Mouse (Mus musculus): ENCODE measurements around the gene Vav2. TPM values are rescaled to one million over a fixed set of nuclear protein-coding genes. Genes with fewer than 3 reads are reported as not detected.

Vav2 gene
- polyA plus RNA-seq, 1 experiment: 24.6 TPM

DNA sequence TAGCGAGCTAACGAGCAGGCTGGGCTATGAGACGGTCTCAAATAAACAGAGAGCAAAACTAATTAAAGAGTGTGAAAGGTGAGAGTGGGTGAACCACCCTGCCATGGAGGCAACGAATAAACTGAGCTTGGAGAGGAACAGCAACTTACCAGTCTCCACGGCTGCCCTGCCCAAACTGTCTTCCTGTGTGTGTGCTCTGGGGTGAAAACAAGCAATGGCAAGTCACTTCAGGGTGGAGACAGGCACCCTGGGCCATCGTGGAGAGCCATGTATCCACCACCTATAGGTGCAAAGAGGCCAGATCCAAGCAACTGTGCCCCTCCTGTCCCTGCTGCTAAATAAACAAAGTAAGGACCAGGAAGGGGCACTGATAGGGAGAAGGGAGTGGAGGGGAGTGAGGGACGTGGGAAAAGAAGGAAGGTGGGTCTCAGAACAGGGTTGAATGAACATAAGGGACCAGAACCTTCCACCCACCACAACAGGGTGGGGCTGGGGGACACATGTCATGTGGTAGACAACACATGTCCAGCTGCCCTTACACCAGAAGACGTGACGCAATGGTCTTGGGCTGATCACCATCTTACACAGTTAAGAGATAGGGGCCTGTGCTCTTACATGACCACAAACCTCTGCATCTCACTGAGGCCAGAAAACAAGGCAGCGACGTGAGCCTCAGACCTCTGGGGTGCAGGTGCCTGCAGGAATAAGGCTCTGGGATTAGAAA, 11.6 kb downstream of the Vav2 start:
- no peak overlapping the region for H3K9ac ChIP-seq (ENCODE audit: low read depth, poor library complexity, severe bottlenecking)
- no peak overlapping the region for H3K4me3 ChIP-seq (ENCODE audit: low read depth, low read length)
- H3K9me3 ChIP-seq (replicated peaks; ENCODE audit: control insufficient read depth, insufficient read depth, low read length, poor library complexity, severe bottlenecking): no peaks in the 10 kb centered on the region
- H3K27ac ChIP-seq (ENCODE audit: insufficient read depth, low read length): no peak overlapping the region
- H3K27me3 ChIP-seq (ENCODE audit: control insufficient read depth, insufficient read depth, low read length, poor library complexity, severe bottlenecking): no peaks in the 10 kb centered on the region
- peaks cover 37% of the 10 kb centered on the region for H3K4me1 ChIP-seq (ENCODE audit: control insufficient read depth, insufficient read depth, low read length)
- no peaks in the 10 kb centered on the region for H3K36me3 ChIP-seq (ENCODE audit: control insufficient read depth, insufficient read depth, low read length, poor library complexity, severe bottlenecking)
- TF ChIP-seq POLR2A (IDR thresholded peaks at IDR 0.05; ENCODE audit: insufficient read depth, low read length) (no peak), CTCF (IDR thresholded peaks at IDR 0.05; ENCODE audit: low read depth, low read length) (no peak), EP300 (IDR thresholded peaks at IDR 0.05; ENCODE audit: insufficient read depth, low read depth, low read length) (no peak)

DNA sequence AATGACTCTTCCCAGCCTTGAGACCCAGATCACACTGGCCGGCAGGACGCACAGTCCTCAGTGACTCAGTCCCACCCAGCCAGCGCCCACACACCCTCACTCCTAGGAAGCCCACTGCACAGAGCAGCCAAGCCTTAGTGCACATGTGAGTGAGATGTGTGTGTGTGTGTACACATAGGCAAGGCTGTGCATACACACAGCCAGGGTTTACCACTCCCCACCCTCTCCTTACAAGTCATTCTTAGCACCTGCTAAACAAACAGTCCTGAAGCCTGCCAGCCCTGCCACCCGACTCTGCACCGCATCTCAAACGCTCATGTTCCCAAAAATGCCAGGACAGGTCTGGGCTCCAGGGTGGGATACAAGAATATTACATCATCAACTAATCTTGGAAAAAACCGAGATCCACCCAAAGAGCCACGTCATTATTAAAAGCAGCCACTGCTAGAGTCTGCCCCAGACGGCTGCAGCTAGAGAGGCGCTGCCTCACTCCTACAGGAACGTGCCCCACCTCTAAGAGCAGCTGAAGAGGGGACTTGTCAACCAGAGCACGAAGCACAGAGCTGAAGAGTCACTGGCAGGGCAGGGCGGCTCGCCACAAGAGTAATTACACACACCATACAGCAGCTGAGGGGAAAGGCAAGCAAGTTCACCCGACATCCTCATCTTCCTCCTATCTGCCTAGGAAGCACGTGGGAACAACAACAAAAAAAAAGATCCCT, 12.7 kb downstream of the Vav2 start:
- Histone ChIP-seq H3K4me3 (ENCODE audit: low read depth, low read length) (no peak overlapping the region), H3K27me3 (ENCODE audit: control insufficient read depth, insufficient read depth, low read length, poor library complexity, severe bottlenecking) (no peaks in the 10 kb centered on the region), H3K36me3 (ENCODE audit: control insufficient read depth, insufficient read depth, low read length, poor library complexity, severe bottlenecking) (no peaks in the 10 kb centered on the region), H3K4me1 (ENCODE audit: control insufficient read depth, insufficient read depth, low read length) (peaks cover 37% of the 10 kb centered on the region), H3K9me3 (replicated peaks; ENCODE audit: control insufficient read depth, insufficient read depth, low read length, poor library complexity, severe bottlenecking) (no peaks in the 10 kb centered on the region), H3K9ac (ENCODE audit: low read depth, poor library complexity, severe bottlenecking) (no peak overlapping the region), H3K27ac (ENCODE audit: insufficient read depth, low read length) (no peak overlapping the region)
- no peak for TF ChIP-seq POLR2A (IDR thresholded peaks at IDR 0.05; ENCODE audit: insufficient read depth, low read length)
- no peak for TF ChIP-seq EP300 (IDR thresholded peaks at IDR 0.05; ENCODE audit: insufficient read depth, low read depth, low read length)
- TF ChIP-seq CTCF (IDR thresholded peaks at IDR 0.05; ENCODE audit: low read depth, low read length): no peak

DNA sequence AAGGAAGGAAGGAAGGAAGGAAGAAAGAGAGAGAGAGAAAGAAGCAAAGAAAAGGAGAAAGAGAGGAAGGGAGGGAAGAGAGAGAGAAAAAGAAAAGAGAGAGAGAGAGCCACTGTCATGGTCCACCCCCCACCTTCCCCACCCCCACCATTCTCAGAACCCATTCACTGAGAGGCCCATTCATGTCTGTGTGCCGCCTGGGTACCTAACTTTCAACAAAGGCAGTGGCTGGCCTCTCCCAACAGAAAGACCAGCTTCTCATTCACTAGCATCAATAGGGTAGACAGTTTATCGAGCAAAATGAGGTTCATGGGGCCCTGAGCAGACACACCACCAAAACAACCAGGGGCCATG, 13.3 kb downstream of the Vav2 start:
- Histone ChIP-seq H3K9me3 (replicated peaks; ENCODE audit: control insufficient read depth, insufficient read depth, low read length, poor library complexity, severe bottlenecking) (no peaks in the 10 kb centered on the region), H3K27ac (ENCODE audit: insufficient read depth, low read length) (no peak overlapping the region), H3K9ac (ENCODE audit: low read depth, poor library complexity, severe bottlenecking) (no peak overlapping the region), H3K27me3 (ENCODE audit: control insufficient read depth, insufficient read depth, low read length, poor library complexity, severe bottlenecking) (no peaks in the 10 kb centered on the region), H3K4me3 (ENCODE audit: low read depth, low read length) (no peak overlapping the region), H3K4me1 (ENCODE audit: control insufficient read depth, insufficient read depth, low read length) (peaks cover 31% of the 10 kb centered on the region), H3K36me3 (ENCODE audit: control insufficient read depth, insufficient read depth, low read length, poor library complexity, severe bottlenecking) (no peaks in the 10 kb centered on the region)
- no peak for TF ChIP-seq EP300 (IDR thresholded peaks at IDR 0.05; ENCODE audit: insufficient read depth, low read depth, low read length)
- TF ChIP-seq POLR2A (IDR thresholded peaks at IDR 0.05; ENCODE audit: insufficient read depth, low read length): no peak
- TF ChIP-seq CTCF (IDR thresholded peaks at IDR 0.05; ENCODE audit: low read depth, low read length): no peak

DNA sequence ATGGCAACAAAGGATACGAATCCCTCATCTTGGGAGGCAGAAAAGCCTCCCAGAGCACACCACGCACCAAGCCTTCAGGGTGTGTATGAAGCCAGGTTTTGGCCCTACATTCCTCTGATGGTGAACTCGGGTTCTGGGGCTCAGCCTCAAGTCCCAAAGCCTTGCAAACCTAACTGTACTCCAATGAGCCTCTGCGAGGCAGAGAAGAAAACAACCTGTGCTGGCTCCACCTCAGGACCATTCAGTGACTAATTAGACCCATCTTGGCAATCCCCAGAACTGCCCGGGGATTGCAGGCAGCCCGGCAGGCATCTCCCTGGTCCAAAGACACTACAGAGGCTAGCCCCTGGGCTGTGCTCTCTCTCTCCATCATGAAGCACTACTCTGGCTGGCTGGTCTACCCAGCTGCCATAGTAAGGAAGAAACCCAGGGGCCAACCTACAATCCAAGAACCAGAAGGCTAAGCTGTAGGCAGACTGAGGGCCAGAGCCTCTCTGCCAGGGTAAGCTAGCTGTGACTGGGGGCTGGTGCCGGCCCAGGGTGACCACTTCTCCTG, 14.5 kb downstream of the Vav2 start:
- no peaks in the 10 kb centered on the region for H3K9me3 ChIP-seq (replicated peaks; ENCODE audit: control insufficient read depth, insufficient read depth, low read length, poor library complexity, severe bottlenecking)
- TF ChIP-seq EP300 (IDR thresholded peaks at IDR 0.05; ENCODE audit: insufficient read depth, low read depth, low read length): no peak
- no peaks in the 10 kb centered on the region for H3K27me3 ChIP-seq (ENCODE audit: control insufficient read depth, insufficient read depth, low read length, poor library complexity, severe bottlenecking)
- peak overlapping the region; percentile 88 for H3K27ac ChIP-seq (ENCODE audit: insufficient read depth, low read length)
- no peak overlapping the region for H3K4me3 ChIP-seq (ENCODE audit: low read depth, low read length)
- peaks cover 24% of the 10 kb centered on the region for H3K4me1 ChIP-seq (ENCODE audit: control insufficient read depth, insufficient read depth, low read length)
- H3K9ac ChIP-seq (ENCODE audit: low read depth, poor library complexity, severe bottlenecking): no peak overlapping the region
- H3K36me3 ChIP-seq (ENCODE audit: control insufficient read depth, insufficient read depth, low read length, poor library complexity, severe bottlenecking): no peaks in the 10 kb centered on the region

DNA sequence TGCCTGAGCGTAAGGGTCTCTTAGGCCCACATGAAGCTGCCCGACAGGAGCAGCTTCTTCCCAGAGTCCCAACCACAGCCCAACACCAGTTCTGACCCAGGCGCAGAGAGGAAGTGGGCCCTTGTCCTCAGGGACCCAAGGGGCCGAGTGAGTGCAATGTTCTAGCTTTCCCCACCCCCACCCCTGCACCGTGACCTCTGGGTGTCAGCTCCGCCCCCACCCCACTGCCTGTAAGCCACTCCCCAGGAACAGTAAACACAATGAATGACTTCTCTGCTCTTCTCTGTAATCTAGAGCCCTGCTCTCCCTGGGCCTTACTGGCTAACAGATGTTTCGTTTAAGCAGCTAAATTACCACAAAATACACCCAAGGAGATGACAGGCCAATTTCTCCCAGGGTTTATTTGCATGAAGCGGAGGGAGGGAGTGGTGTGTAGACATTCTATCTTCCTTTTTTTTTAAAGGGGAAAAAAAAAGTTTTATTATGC, 15.1 kb downstream of the Vav2 start:
- peak overlapping the region; percentile 88 for H3K27ac ChIP-seq (ENCODE audit: insufficient read depth, low read length)
- H3K4me3 ChIP-seq (ENCODE audit: low read depth, low read length): peak overlapping the region; percentile 17; the same call in 1 of the 2 replicates
- H3K27me3 ChIP-seq (ENCODE audit: control insufficient read depth, insufficient read depth, low read length, poor library complexity, severe bottlenecking): no peaks in the 10 kb centered on the region
- TF ChIP-seq EP300 (IDR thresholded peaks at IDR 0.05; ENCODE audit: insufficient read depth, low read depth, low read length): peak; percentile 88
- TF ChIP-seq POLR2A (IDR thresholded peaks at IDR 0.05; ENCODE audit: insufficient read depth, low read length): no peak
- no peaks in the 10 kb centered on the region for H3K36me3 ChIP-seq (ENCODE audit: control insufficient read depth, insufficient read depth, low read length, poor library complexity, severe bottlenecking)
- H3K4me1 ChIP-seq (ENCODE audit: control insufficient read depth, insufficient read depth, low read length): peaks cover 24% of the 10 kb centered on the region
- no peaks in the 10 kb centered on the region for H3K9me3 ChIP-seq (replicated peaks; ENCODE audit: control insufficient read depth, insufficient read depth, low read length, poor library complexity, severe bottlenecking)
- H3K9ac ChIP-seq (ENCODE audit: low read depth, poor library complexity, severe bottlenecking): no peak overlapping the region

Data from ES-Bruce4 (cell line).